In the genomic region with DNA sequence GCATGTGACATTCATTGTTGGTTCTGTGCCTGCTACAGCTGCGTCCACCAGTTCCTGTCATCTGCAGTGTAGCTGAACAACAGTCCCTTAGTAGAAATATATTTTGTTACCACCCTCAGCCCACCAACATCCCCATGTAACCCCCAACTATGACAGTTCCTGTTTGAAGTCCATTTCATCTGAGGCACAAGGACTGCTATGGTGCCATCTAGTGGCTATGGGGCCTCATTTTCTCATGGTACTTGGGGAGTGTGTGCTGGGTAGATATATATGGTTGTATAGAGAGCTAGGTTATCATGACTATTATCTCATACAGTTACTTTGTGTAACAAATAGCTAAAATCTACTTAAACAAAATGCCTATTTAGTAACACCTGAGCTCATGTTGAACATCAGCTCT, we compare ENCODE assay signal across 8 mouse cellular contexts. TPM values are rescaled to one million over a fixed set of nuclear protein-coding genes. Genes with fewer than 3 reads are reported as not detected.
DNase-seq lines count a peak whose midpoint lies in the region; ATAC-seq and TF ChIP-seq lines count a peak whose summit lies in the region.

No protein-coding gene starts in this region.

- 33% methylated on average over 1 of the region's 1 CpGs for WGBS in heart, embryonic 12.5 days
- 16% methylated on average over 1 of the region's 1 CpGs for WGBS in thymus, adult 2 months

- H3K4me3 ChIP-seq in heart, embryonic 12.5 days, result no peak overlapping the region
- H3K4me3 ChIP-seq in thymus, adult 2 months (ENCODE audit: control insufficient read depth, insufficient read depth, low read length), result no peak overlapping the region

- ATAC-seq in heart, embryonic 12.5 days (ENCODE audit: insufficient number of reproducible peaks, low FRiP score), result no peak
- peak; percentile 48 for ATAC-seq in inflammation-experienced regulatory T-cells, adult 6 months

- H3K4me1 ChIP-seq in heart, embryonic 12.5 days (replicated peaks), result no peaks in the 10 kb centered on the region
- no peaks in the 10 kb centered on the region for H3K4me1 ChIP-seq in thymus, adult 2 months (replicated peaks; ENCODE audit: control insufficient read depth, insufficient read depth, low read length)

- no peaks in the 10 kb centered on the region for H3K9me3 ChIP-seq in heart, embryonic 12.5 days (replicated peaks)

- no peak overlapping the region for H3K27ac ChIP-seq in heart, embryonic 12.5 days (ENCODE audit: poor library complexity, severe bottlenecking)
- H3K27ac ChIP-seq in thymus, adult 2 months (ENCODE audit: control insufficient read depth, insufficient read depth, low read length), result no peak overlapping the region

- H3K36me3 ChIP-seq in heart, embryonic 12.5 days, result no peaks in the 10 kb centered on the region
- H3K36me3 ChIP-seq in thymus, adult 2 months (ENCODE audit: control insufficient read depth, insufficient read depth, low read length), result no peaks in the 10 kb centered on the region

- no peak for TF ChIP-seq POLR2A in thymus, adult 2 months (IDR thresholded peaks at IDR 0.05; ENCODE audit: control insufficient read depth, extremely low read depth, insufficient read depth, low read length, poor library complexity)

- H3K27me3 ChIP-seq in heart, embryonic 12.5 days (replicated peaks), result no peaks in the 10 kb centered on the region
- no peaks in the 10 kb centered on the region for H3K27me3 ChIP-seq in thymus, adult 2 months (ENCODE audit: control insufficient read depth, insufficient read depth, low read length)

- peak; percentile 18 to 58 for DNase-seq in heart, adult 18-20 months
- peak; percentile 41 for DNase-seq in urinary bladder, postnatal 25 days (ENCODE audit: low spot score)
- no peak for DNase-seq in urinary bladder, adult 2 months (ENCODE audit: low spot score)
- peak; percentile 6 for DNase-seq in cerebellum, adult 9-11 months
- DNase-seq in lung, postnatal 14 days, result peak; percentile 57
- peak; percentile 56 for DNase-seq in thymus, adult 2 months

- TF ChIP-seq CTCF in thymus, adult 2 months (IDR thresholded peaks at IDR 0.05; ENCODE audit: borderline replicate concordance, control insufficient read depth, extremely low read depth, insufficient read depth, low read length, poor library complexity), result no peak

- no peak overlapping the region for H3K9ac ChIP-seq in heart, embryonic 12.5 days

- no peak overlapping the region for H3K4me2 ChIP-seq in heart, embryonic 12.5 days

RNA-seq across cellular contexts. Expression of a gene that starts 39.5 kb away (rescaled TPM):
- not detected for total RNA-seq in heart, adult 18-20 months (2021)
- polyA plus RNA-seq in heart, embryonic 12.5 days (2016; fragmentation: Nextera tagmentation; extraction: Ambion mirVana), result not detected in 2 replicates
- 0.10 TPM in 1 of 2 replicates, not detected in the other for polyA plus RNA-seq in urinary bladder, adult 2 months (2012; rRNA removed)
- under 1 TPM in 1 of 3 experiments, not detected in 2; 0.35 TPM for polyA plus RNA-seq in inflammation-experienced regulatory T-cells, adult 6 months (2017; shearing (Covaris generic))
- polyA plus RNA-seq in thymus, adult 2 months (2012; rRNA removed), result not detected in 2 replicates

RNA-seq across cellular contexts. Expression of a gene that starts 40.2 kb away (rescaled TPM):
- total RNA-seq in heart, adult 18-20 months (2021), result not detected
- not detected in 2 replicates for polyA plus RNA-seq in heart, embryonic 12.5 days (2016; fragmentation: Nextera tagmentation; extraction: Ambion mirVana)
- 0.23 and 0.27 TPM in 2 replicates for polyA plus RNA-seq in urinary bladder, adult 2 months (2012; rRNA removed)
- polyA plus RNA-seq in inflammation-experienced regulatory T-cells, adult 6 months (2017; shearing (Covaris generic)), result 10 to 100 TPM in 1 of 3 experiments, 1 to 10 TPM in 2; 7.5 to 13.6 (median 8.0) TPM
- 0.09 and 0.15 TPM in 2 replicates for polyA plus RNA-seq in thymus, adult 2 months (2012; rRNA removed)
